Comparison of ENCODE assay signal across 17 mouse cellular contexts in genomic region chr14:121552586-121552985, GRCm38 (mm10). TPM values are rescaled to one million over a fixed set of nuclear protein-coding genes. Genes with fewer than 3 reads are reported as not detected.
"Had no signal": no experiment of that assay in that cellular context is flagged by ENCODE, and none has a peak within 500 bp of the region (broad histone marks: within the 10 kb centered on the region; RNA-seq: fewer than 3 reads in every experiment).

No protein-coding gene starts in this region.

- H3K9ac ChIP-seq: lung, embryonic 14.5 days; midbrain, embryonic 12.5 days; neural tube, embryonic 15.5 days had no signal

- H3K4me3 ChIP-seq: layer of hippocampus, adult 2 months; megakaryocyte, embryonic 14.5 days; midbrain, embryonic 12.5 days; neural tube, embryonic 15.5 days had no signal

- DNase-seq: kidney, adult 18-20 months; kidney, postnatal 10 days; kidney, postnatal 4 days; left cerebral cortex, postnatal 4 days; lung, embryonic 14.5 days; lung, postnatal 14 days; right cerebral cortex, adult 18-20 months; right cerebral cortex, postnatal 25 days had no signal

- H3K4me2 ChIP-seq: liver, embryonic 11.5 days; lung, embryonic 14.5 days; midbrain, embryonic 12.5 days; neural tube, embryonic 15.5 days had no signal

- H3K9me3 ChIP-seq: megakaryocyte, embryonic 14.5 days; midbrain, embryonic 12.5 days; neural tube, embryonic 15.5 days had no signal

- H3K27ac ChIP-seq: layer of hippocampus, adult 2 months; macrophage; midbrain, embryonic 12.5 days; neural tube, embryonic 15.5 days had no signal

- H3K36me3 ChIP-seq: midbrain, embryonic 12.5 days had no signal

- H3K27me3 ChIP-seq: midbrain, embryonic 12.5 days; neural tube, embryonic 15.5 days had no signal

- H3K4me1 ChIP-seq: megakaryocyte, embryonic 14.5 days; midbrain, embryonic 12.5 days; neural tube, embryonic 15.5 days had no signal

- ATAC-seq: midbrain, embryonic 16.5 days had no signal

RNA-seq across cellular contexts. Expression of gene Slc15a1, which starts 47.5 kb away (rescaled TPM):
- polyA plus RNA-seq: liver, embryonic 11.5 days; macrophage; midbrain, embryonic 12.5 days; midbrain, embryonic 16.5 days; neural tube, embryonic 11.5 days; neural tube, embryonic 15.5 days; stomach, embryonic 14.5 days had no signal
